Mouse (Mus musculus) heart, adult 2 months (tissue): ENCODE data around the gene Cpt2. TPM values are rescaled to one million over a fixed set of nuclear protein-coding genes. Genes with fewer than 3 reads are reported as not detected.

Source experiments
- DNase-seq, 2 experiments: peaks; one replicate each; pipeline ENCODE4 v3.0.0; 2021
- H3K27ac ChIP-seq: fragments of 200-600 bp; 2 replicates; pipeline ENCODE4 v1.8.1; 2022
- H3K27me3 ChIP-seq: fragments of 200-500 bp; 2 replicates; pipeline ENCODE4 v1.6.1; 2012; ENCODE audit warnings: mild to moderate bottlenecking, low read length, inconsistent platforms, mixed read lengths; ENCODE audit not compliant: control insufficient read depth, insufficient read depth
- H3K36me3 ChIP-seq: fragments of 200-500 bp; 2 replicates; pipeline ENCODE4 v1.6.1; 2012; ENCODE audit warnings: low read length, inconsistent platforms; ENCODE audit not compliant: control insufficient read depth, insufficient read depth
- H3K4me1 ChIP-seq: fragments of 200-500 bp; 2 replicates; pipeline ENCODE4 v1.6.1; 2011; ENCODE audit warnings: low read length; ENCODE audit not compliant: control insufficient read depth, insufficient read depth
- H3K4me3 ChIP-seq: fragments of 200-600 bp; 2 replicates; pipeline ENCODE4 v1.8.1; 2022
- H3K79me2 ChIP-seq: fragments of 200-500 bp; replicated peaks from 2 replicates; pipeline ENCODE4 v1.6.1; 2012; ENCODE audit warnings: mild to moderate bottlenecking, inconsistent platforms, low read length, moderate library complexity, mixed read lengths; ENCODE audit not compliant: control insufficient read depth, insufficient read depth
- H3K9ac ChIP-seq: fragments of 200-500 bp; 2 replicates; pipeline ENCODE4 v1.6.1; 2012; ENCODE audit warnings: low read depth, mild to moderate bottlenecking, control low read depth, inconsistent platforms, low read length, mixed read lengths
- CTCF ChIP-seq: fragments of 200-600 bp; IDR thresholded peaks from 2 replicates; pipeline ENCODE4 v1.8.1; 2022; ENCODE audit warnings: antibody characterized with exemption, mild to moderate bottlenecking, moderate library complexity
- EP300 ChIP-seq: fragments of 200-500 bp; IDR thresholded peaks from 2 replicates; pipeline ENCODE4 v1.6.1; 2011; ENCODE audit warnings: low read depth, low read length, control low read depth; ENCODE audit not compliant: insufficient read depth
- POLR2A ChIP-seq: fragments of 200-500 bp; IDR thresholded peaks from 2 replicates; pipeline ENCODE4 v1.6.1; 2011; ENCODE audit warnings: mild to moderate bottlenecking, low read depth, low read length, control low read depth; ENCODE audit not compliant: insufficient read depth
- WGBS: fragments of 180-500 bp; shearing (Covaris S2); methylation state at CpG from one replicate; pipeline ENCODE4 v1.1.7; 2018; 5-methylcytosine and 5-hydroxymethylcytosine counted together
- intact Hi-C: fragments of 180-260 bp; cut with DNase I; formaldehyde crosslinking; loops from one replicate; pipeline ENCODE4 v1.15.1; 2025
- polyA plus RNA-seq: library from polyadenylated mRNA; depleted of rRNA; stranded (reverse); fragments of >200 nt; gene quantifications from 2 replicates; pipeline ENCODE4 v1.2.3, GENCODE M21; 2012
- total RNA-seq, 2 experiments: library from RNA; stranded (reverse); gene quantifications; 2 replicates each; pipeline ENCODE4 v1.2.3; 2021

Cpt2 gene
- total and polyA plus RNA-seq, 3 experiments: 275 to 281 (median 278) TPM

DNA sequence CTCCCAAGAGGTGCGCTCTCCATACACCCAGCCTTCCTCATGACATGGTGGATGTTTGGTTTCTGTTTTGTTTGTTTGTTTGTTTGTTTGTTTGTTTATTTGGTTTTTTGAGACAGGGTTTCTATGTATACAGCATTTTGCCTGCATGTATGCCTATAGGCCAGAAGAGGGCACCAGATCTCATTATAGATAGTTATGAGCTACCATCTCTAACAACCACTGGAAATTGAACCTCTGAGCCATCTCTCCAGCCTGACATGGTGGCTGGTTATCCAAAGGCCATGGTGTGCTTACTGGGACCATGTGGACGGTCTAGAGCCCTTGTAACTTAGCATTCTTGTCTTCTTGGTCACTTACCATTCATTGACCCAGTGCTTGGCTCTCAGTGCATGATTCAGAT, 30.7 kb downstream of the Cpt2 start:
- H3K9ac ChIP-seq: no peak overlapping the region
- H3K27me3 ChIP-seq: no peaks in the 10 kb centered on the region
- intact Hi-C loops: loop anchor here (5.0 kb wide), 1 partner anchor 435 kb away; the partner anchor contains the start of gene Coa7
- DNase-seq: no peak
- no peak overlapping the region for H3K27ac ChIP-seq
- H3K36me3 ChIP-seq: no peaks in the 10 kb centered on the region
- TF ChIP-seq EP300 (no peak), CTCF (peak; percentile 79)
- no peaks in the 10 kb centered on the region for H3K79me2 ChIP-seq
- peaks cover 4% of the 10 kb centered on the region for H3K4me1 ChIP-seq
- 75% methylated on average over 2 of the region's 2 CpGs for WGBS
- no peak overlapping the region for H3K4me3 ChIP-seq

GRCm38 (mm10) chr4:107889731-107890432, 33.5 kb downstream of the Cpt2 start, which contains the start of gene 0610037L13Rik:
TSS of gene 0610037L13Rik (plus strand) at chr4:107889813.
- intact Hi-C loops: loop anchor here (1.0 to 10.0 kb wide), 4 partner anchors 11 to 635 kb away; partner anchors contain the start of genes Coa7, Cpt2, Hspb11 and Lrrc42
- TF ChIP-seq EP300 (peak; percentile 46; the same call in 1 of the 2 replicates), POLR2A (peak; percentile 80), CTCF (no peak)
- DNase-seq: peak; percentile 94 to 96

DNA sequence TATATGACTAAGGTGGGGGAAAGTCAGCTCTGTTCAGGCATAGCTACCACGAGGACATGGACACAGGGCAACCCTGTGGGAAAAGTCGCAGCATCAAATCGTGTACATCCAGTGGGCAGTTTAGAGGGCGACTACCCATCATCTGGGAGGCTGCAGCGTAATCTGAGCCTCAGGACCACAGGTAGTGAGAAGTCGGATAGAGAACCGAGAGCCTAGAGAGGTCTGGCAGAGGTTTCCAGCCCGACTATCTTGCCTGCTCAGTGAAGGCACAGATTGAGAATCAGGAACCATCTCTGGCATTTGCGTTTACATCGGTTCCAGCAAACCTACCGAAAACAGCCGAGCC, 34.1 kb downstream of the Cpt2 start:
- H3K27ac ChIP-seq: peak overlapping the region; percentile 82
- peaks cover 4% of the 10 kb centered on the region for H3K4me1 ChIP-seq
- no peaks in the 10 kb centered on the region for H3K27me3 ChIP-seq
- H3K4me3 ChIP-seq: peak overlapping the region; percentile 74
- no peaks in the 10 kb centered on the region; the same call in 1 of the 2 replicates for H3K36me3 ChIP-seq
- under 1% methylated on average over 12 of the region's 12 CpGs for WGBS
- H3K9ac ChIP-seq: peak overlapping the region; percentile 70
- intact Hi-C loops: loop anchor here (1.0 to 10.0 kb wide), 3 partner anchors 10 to 635 kb away; partner anchors contain the start of genes Cpt2, Hspb11, Lrrc42 and Magoh
- DNase-seq: no peak
- no peaks in the 10 kb centered on the region for H3K79me2 ChIP-seq
- TF ChIP-seq EP300: no peak
- no peak; the same call in 1 of the 2 replicates for TF ChIP-seq POLR2A
- no peak for TF ChIP-seq CTCF

More at GRCm38 (mm10) chr4:107889731-107890432, 33.5 kb downstream of the Cpt2 start, which contains the start of gene 0610037L13Rik:
- no peaks in the 10 kb centered on the region for H3K27me3 ChIP-seq
- peaks cover 4% of the 10 kb centered on the region for H3K4me1 ChIP-seq
- H3K27ac ChIP-seq: peak within 1 kb of the TSS; percentile 82
- H3K9ac ChIP-seq: peak within 1 kb of the TSS; percentile 81
- WGBS: under 1% methylated on average over 48 of the region's 48 CpGs
- H3K4me3 ChIP-seq: peak within 1 kb of the TSS; percentile 74
- no peaks in the 10 kb centered on the region for H3K79me2 ChIP-seq
- no peaks in the 10 kb centered on the region; the same call in 1 of the 2 replicates for H3K36me3 ChIP-seq

- Histone ChIP-seq H3K79me2 (no peaks in the 10 kb centered on the region), H3K4me1 (peaks cover 4% of the 10 kb centered on the region), H3K4me3 (no peak overlapping the region), H3K9ac (no peak overlapping the region), H3K36me3 (no peaks in the 10 kb centered on the region; the same call in 1 of the 2 replicates), H3K27ac (no peak overlapping the region), H3K27me3 (no peaks in the 10 kb centered on the region)
- 81% methylated on average over 7 of the region's 7 CpGs for WGBS
- DNase-seq: no peak
- TF ChIP-seq EP300: no peak
- TF ChIP-seq POLR2A: no peak
- TF ChIP-seq CTCF: no peak
- intact Hi-C loops: loop anchor here (10.0 kb wide), 1 partner anchor 632 kb away; the partner anchor contains the start of genes Hspb11 and Lrrc42
Observed at GRCm38 (mm10) chr4:107886371-107886770, 37.0 kb downstream of the Cpt2 start.

DNA sequence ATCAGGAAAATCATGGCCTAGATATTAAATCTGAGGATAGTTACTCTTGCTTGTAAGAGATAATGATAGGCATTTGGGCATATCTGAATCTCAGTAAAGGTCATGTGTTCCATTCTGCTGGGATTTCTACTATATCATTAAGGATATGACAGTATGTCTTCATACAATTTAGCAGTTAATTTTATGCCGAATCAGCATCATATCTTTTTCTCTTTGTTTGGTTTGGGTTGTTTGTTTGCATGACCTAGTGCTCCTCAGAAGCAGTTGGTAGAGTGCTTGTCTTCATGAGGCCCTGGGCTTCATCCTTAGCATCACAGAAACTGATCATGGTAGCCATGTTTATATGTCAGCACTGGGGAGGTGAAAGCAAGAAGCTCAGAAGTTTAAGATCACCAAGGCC, 41.8 kb downstream of the Cpt2 start:
- H3K27me3 ChIP-seq: no peaks in the 10 kb centered on the region
- intact Hi-C loops: loop anchor here (10.0 kb wide), 1 partner anchor 627 kb away; the partner anchor contains the start of genes Hspb11 and Lrrc42
- no peak for DNase-seq
- H3K9ac ChIP-seq: no peak overlapping the region
- no peak overlapping the region for H3K4me3 ChIP-seq
- H3K36me3 ChIP-seq: peaks cover 4% of the 10 kb centered on the region
- H3K79me2 ChIP-seq: no peaks in the 10 kb centered on the region
- WGBS: 92% methylated on average over 1 of the region's 1 CpGs
- TF ChIP-seq EP300: no peak
- no peak for TF ChIP-seq CTCF
- no peak for TF ChIP-seq POLR2A
- no peak overlapping the region for H3K27ac ChIP-seq
- H3K4me1 ChIP-seq: peaks cover 2% of the 10 kb centered on the region
